Mouse (Mus musculus) limb, embryonic 10.5 days (tissue): ENCODE data around the gene Slc22a23. TPM values are rescaled to one million over a fixed set of nuclear protein-coding genes. Genes with fewer than 3 reads are reported as not detected.

Source experiments
- DNase-seq: peaks from one replicate; pipeline ENCODE4 v3.0.0-alpha.2; 2017; ENCODE audit warnings: low spot score
- H3K27ac ChIP-seq: fragments of 300-500 bp; sonication (generic); 2 replicates; pipeline ENCODE4 v1.5.1; 2016; ENCODE audit warnings: mild to moderate bottlenecking
- H3K27me3 ChIP-seq: fragments of 300-500 bp; sonication (generic); 2 replicates; pipeline ENCODE4 v1.6.1; 2016; ENCODE audit warnings: low read depth, mild to moderate bottlenecking; ENCODE audit not compliant: poor library complexity, severe bottlenecking
- H3K36me3 ChIP-seq: fragments of 300-500 bp; sonication (generic); 2 replicates; pipeline ENCODE4 v1.6.1; 2016; ENCODE audit warnings: mild to moderate bottlenecking, moderate library complexity
- H3K4me1 ChIP-seq: fragments of 300-500 bp; sonication (generic); 2 replicates; pipeline ENCODE4 v1.6.1; 2016
- H3K4me3 ChIP-seq: fragments of 300-500 bp; sonication (generic); 2 replicates; pipeline ENCODE4 v1.5.1; 2016; ENCODE audit warnings: mild to moderate bottlenecking, moderate library complexity
- H3K9me3 ChIP-seq: fragments of 300-500 bp; sonication (generic); replicated peaks from 2 replicates; pipeline ENCODE4 v1.6.1; 2016; ENCODE audit warnings: mild to moderate bottlenecking
- WGBS: fragments of 180-500 bp; shearing (Covaris S2); methylation state at CpG from one replicate; pipeline ENCODE4 v1.1.7; 2016; 5-methylcytosine and 5-hydroxymethylcytosine counted together
- polyA plus RNA-seq: library from polyadenylated mRNA; unstranded; fragments of >200 nt; fragmentation: Nextera tagmentation; extraction: Ambion mirVana; gene quantifications from 2 replicates; pipeline ENCODE4 v1.2.1, GENCODE M21; 2016

Gene Slc22a23
- polyA plus RNA-seq, 1 experiment from 2014 or later = 1.8 TPM

DNA sequence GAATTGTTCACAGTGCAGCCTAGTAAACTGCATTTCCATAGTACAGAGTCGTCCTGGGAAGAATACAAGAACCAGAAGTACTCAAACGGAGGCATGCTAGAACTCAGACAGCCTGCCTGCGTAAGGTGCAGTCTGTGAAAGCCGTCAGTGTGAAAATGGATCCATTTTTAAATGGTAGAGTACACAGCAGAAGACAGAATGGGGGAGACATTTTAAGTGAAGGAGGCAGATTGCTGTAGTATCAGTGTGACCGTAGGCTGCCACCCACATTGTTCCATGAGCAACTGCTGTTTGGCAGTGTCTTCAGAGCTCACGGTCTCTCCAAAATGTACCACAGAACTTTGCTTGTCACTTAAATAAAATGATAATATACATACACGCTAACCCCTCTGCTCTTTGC is 210.7 kb downstream of the Slc22a23 start:
- no peak for DNase-seq
- Histone ChIP-seq H3K27ac (no peak overlapping the region), H3K9me3 (no peaks in the 10 kb centered on the region), H3K4me3 (no peak overlapping the region), H3K27me3 (peaks cover 51% of the 10 kb centered on the region), H3K4me1 (peaks cover 46% of the 10 kb centered on the region), H3K36me3 (no peaks in the 10 kb centered on the region)
- WGBS = 75% methylated on average over 7 of the region's 7 CpGs

DNA sequence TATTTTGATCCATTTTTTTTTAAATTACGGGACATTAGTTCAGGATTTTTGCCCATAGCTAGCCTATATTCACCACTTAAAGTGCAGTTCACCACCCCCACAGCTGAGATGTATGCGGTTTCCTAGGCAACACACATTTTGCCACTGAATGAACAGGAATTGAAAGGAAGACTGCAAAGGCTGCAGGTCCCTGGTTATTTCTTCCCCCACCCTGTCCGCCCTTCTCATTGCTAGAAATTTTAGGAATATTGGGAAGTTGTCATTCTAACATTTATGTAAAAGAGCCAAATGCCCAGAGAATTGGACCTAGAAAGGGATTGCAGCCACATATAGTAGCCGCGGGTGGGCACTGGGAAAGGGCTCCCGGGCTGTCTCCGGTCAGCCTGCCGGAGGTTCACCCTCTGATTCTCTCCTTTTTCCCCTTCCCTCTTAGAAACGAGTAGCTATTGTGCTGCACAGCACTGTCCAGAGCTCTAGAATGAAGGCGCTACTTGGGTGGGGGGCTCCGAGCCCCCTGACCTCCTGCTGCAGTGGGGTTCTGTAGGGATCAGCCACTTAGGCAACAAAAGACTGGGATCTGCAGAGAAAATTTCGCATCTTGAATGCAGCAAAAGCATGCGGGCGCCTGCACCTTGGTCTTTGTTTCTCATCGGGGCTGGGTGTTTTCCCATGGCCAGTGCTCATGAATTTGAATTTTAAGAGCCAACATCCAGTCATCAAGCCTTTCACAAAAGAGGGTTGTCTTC is 211.5 kb downstream of the Slc22a23 start:
- H3K4me3 ChIP-seq = peak overlapping the region; percentile 43
- H3K27ac ChIP-seq = peak overlapping the region; percentile 82
- peak; percentile 46 for DNase-seq
- no peaks in the 10 kb centered on the region for H3K9me3 ChIP-seq
- WGBS = 11% methylated on average over 15 of the region's 15 CpGs
- no peaks in the 10 kb centered on the region for H3K36me3 ChIP-seq
- H3K4me1 ChIP-seq = peaks cover 48% of the 10 kb centered on the region
- peaks cover 51% of the 10 kb centered on the region for H3K27me3 ChIP-seq

DNA sequence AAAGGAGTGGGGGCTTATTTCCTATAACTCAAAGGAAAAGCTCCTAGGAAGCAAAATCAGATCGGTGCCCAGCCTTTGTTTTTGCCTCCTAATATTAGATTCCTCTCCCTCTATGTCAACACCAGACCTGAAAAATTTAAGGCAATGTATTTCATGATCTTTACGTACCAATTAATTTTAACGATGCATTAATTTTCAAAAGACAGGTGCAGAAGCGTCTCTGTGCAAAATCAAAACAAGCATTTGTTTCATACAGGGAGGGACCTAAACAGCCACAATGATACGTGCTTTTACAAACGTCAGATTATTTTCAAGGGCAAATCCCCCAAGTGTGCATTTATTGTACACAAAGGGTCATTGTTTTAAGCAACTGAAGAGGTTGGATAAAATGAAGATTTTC is 212.1 kb downstream of the Slc22a23 start:
- H3K36me3 ChIP-seq = no peaks in the 10 kb centered on the region; the same call in 1 of the 2 replicates
- peaks cover 48% of the 10 kb centered on the region for H3K4me1 ChIP-seq
- DNase-seq = no peak
- peaks cover 51% of the 10 kb centered on the region for H3K27me3 ChIP-seq
- WGBS = 27% methylated on average over 6 of the region's 6 CpGs
- H3K9me3 ChIP-seq = no peaks in the 10 kb centered on the region
- H3K4me3 ChIP-seq = peak overlapping the region; percentile 67
- 0 out of 2 replicates have a peak overlapping the region, but pooled peaks have one; percentile 72 for H3K27ac ChIP-seq

DNA sequence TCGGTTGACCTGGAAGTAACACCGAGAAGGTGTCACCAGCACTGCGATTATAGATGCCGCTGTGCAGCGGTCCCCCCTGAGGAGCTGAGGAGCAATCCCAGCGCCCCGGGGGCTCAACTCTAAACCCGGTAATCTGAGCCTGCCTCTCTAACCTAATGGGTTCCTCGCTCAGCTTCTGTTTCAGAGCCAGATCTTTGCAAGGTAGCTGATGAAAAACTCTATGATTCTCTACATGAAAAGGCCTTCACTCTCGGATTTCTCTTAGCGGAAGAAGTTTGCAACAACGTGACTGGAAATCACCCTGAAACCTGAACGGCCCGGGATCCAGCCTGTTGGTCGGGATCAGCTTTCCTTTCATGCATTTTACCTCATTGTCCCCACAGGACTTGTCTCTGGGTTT is 212.7 kb downstream of the Slc22a23 start:
- Histone ChIP-seq H3K27me3 (peaks cover 51% of the 10 kb centered on the region), H3K4me1 (peaks cover 48% of the 10 kb centered on the region), H3K27ac (peak overlapping the region; percentile 72), H3K9me3 (no peaks in the 10 kb centered on the region), H3K4me3 (peak overlapping the region; percentile 67), H3K36me3 (no peaks in the 10 kb centered on the region; the same call in 1 of the 2 replicates)
- peak; percentile 53 for DNase-seq
- WGBS = under 1% methylated on average over 15 of the region's 15 CpGs

DNA sequence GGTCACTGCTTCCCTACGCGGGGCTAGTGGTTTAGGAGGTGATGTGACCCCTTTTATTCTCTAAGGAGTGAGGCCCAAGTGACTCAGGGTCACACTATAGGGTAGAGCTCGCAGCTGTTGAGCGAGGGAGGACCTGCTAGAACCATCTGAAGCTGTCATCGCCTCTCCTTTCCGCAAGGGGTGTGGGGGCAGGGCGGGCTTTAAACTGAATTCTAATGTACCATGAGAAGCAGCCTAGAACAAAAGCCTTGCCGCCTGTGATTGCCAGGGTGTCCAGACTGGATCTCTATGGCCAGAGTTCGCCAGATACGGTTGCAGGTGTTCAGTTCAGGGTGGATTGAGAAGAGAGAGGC is 213.3 kb downstream of the Slc22a23 start:
- under 1% methylated on average over 10 of the region's 10 CpGs for WGBS
- H3K9me3 ChIP-seq = no peaks in the 10 kb centered on the region
- DNase-seq = peak; percentile 70
- H3K27ac ChIP-seq = peak overlapping the region; percentile 72
- no peaks in the 10 kb centered on the region; the same call in 1 of the 2 replicates for H3K36me3 ChIP-seq
- peaks cover 48% of the 10 kb centered on the region for H3K4me1 ChIP-seq
- H3K27me3 ChIP-seq = peaks cover 51% of the 10 kb centered on the region
- H3K4me3 ChIP-seq = peak overlapping the region; percentile 67

DNA sequence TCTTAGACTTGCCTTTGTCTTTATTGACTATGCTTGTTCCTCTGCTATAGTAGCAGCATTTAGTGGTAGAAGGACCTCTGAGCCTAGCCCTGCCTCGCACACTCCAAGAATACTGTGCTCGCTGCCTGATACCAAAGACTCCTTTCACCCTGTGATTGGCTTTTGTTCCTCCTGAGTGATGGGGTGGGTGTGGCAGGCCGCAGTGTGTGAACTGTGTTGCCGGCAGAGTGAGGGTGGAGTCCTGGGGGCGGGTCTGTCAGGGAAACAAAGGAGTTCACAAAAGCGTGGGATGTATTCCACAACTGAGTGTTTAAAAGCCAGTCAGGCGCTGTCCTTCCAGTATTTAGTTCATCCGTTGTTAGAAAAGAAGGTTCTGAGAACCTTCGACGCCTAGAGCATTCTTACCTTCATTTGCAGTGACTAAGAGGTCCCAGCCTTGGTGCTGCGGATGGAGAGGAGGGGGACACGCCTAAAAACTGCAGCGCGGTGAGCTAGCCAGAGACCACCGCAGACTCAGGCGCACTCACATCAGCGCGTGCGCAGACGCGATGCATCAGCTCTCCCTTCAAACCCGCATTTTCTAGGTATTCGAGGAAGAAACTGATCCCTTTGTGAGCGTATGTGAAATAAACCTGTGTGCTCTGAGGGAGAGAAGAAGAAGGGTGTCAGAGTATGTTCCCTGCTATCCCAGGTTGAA is 213.8 kb downstream of the Slc22a23 start:
- Histone ChIP-seq H3K27ac (peak overlapping the region; percentile 72), H3K36me3 (no peaks in the 10 kb centered on the region; the same call in 1 of the 2 replicates), H3K9me3 (no peaks in the 10 kb centered on the region), H3K4me1 (peaks cover 48% of the 10 kb centered on the region), H3K27me3 (peaks cover 51% of the 10 kb centered on the region), H3K4me3 (peak overlapping the region; percentile 67)
- DNase-seq = peak; percentile 73
- WGBS = under 1% methylated on average over 24 of the region's 24 CpGs

DNA sequence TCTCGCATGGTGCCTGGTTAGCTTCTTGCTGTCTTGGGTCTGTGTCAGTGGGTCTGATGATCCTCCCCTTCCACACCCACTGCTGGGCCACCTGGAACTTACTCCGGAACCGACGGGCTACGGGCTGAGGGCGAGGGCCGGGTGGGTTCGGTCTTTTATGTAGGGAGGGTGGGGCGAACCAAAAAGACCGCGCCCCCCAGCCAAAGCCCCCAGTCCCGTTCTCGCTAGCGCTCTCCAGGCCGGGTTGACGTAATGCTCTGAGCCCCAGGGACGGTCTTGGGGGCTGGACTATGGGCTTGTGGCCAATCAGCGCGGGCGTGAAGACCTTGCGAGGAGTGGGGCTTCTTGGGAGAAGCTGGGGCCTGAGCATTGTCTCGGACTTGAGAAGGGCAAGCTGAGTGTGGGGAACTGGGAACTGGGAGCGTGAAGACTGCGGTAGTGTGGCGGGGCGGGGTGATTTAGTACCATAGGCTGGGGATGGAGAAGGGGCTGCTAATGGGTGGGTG is 214.7 kb downstream of the Slc22a23 start, which contains the start of gene Tubb2b:
Tubb2b (minus strand) TSS at position 241 of the 506 bp plus-strand sequence.
- H3K4me3 ChIP-seq = peak within 1 kb of the TSS; percentile 67
- peaks cover 50% of the 10 kb centered on the region for H3K27me3 ChIP-seq
- peak within 1 kb of the TSS; percentile 72 for H3K27ac ChIP-seq
- no peaks in the 10 kb centered on the region for H3K9me3 ChIP-seq
- peaks cover 48% of the 10 kb centered on the region for H3K4me1 ChIP-seq
- H3K36me3 ChIP-seq = no peaks in the 10 kb centered on the region; the same call in 1 of the 2 replicates
- peak; percentile 84 for DNase-seq
- under 1% methylated on average over 26 of the region's 26 CpGs for whole genome bisulfite sequencing

DNA sequence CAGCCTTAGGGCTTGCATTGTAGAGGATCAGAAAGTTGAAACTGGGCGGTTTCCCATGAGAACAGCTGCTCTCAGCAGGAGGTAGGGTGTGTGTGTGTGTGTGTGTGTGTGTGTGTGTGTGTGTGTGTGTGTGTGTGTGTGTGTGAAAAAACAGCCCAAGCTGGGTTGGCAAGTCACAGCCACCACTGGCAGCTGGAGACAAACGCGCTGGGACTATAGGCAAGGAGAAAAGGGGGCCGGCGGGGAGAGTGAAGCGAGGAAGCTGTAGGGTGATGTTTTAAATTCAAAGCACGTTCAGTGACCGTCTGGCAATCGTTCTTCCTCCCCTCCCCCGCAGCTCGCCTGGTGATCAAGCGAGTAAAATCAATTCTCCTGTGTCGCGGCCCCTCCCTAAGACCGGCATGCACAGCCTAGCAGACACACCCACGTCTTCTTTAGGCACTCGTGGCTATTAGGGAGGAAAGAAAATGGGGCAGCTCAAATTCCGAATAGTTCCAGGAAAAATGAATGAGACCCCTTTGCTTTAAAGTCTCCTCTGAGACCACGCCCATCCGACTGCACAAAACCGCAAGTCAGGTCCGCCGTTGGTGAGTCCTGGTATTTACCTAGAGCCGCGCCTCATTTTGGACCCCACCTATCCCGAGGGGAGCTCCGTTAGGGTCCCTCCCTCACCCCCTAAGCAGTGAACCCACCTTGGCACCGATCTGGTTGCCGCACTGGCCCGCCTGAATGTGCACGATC is 215.3 kb downstream of the Slc22a23 start:
- Histone ChIP-seq H3K4me3 (peak overlapping the region; percentile 67), H3K36me3 (no peaks in the 10 kb centered on the region; the same call in 1 of the 2 replicates), H3K4me1 (peaks cover 48% of the 10 kb centered on the region), H3K27ac (peak overlapping the region; percentile 72), H3K9me3 (no peaks in the 10 kb centered on the region), H3K27me3 (peaks cover 44% of the 10 kb centered on the region)
- peak; percentile 50 for DNase-seq
- WGBS = under 1% methylated on average over 31 of the region's 31 CpGs

Other genes with a start within 250 kb of the Slc22a23 start
- gene Tubb2b, start 214.7 kb downstream of the Slc22a23 start, polyA plus RNA-seq = 11.7 and 15.6 TPM in 2 replicates
- 80.5 and 83.3 TPM in 2 replicates for gene Psmg4, start 182.2 kb downstream of the Slc22a23 start, polyA plus RNA-seq